Mouse (Mus musculus) forebrain, embryonic 11.5 days (tissue): ENCODE measurements at regions not wholly inside any gene's neighbourhood (a gene's known extent, or its start where the extent isn't known, plus 50 kb on each side); places are given as distances from the start of the nearest gene placed in this dataset.

ENCODE experiments used
- ATAC-seq: fragments of 200-750 bp; cut with Nextera tagmentation; replicated peaks from 2 replicates; pipeline ENCODE4 v1.8.0; 2017; ENCODE audit warnings: moderate TSS enrichment; ENCODE audit not compliant: low FRiP score
- DNase-seq: peaks from one replicate; pipeline ENCODE4 v3.0.0-alpha.2; 2017; ENCODE audit warnings: low spot score
- H3K27ac ChIP-seq: fragments of 300-500 bp; sonication (generic); 2 replicates; pipeline ENCODE4 v1.5.1; 2014; ENCODE audit warnings: low read depth, low read length
- H3K27me3 ChIP-seq: fragments of 300-500 bp; sonication (generic); 2 replicates; pipeline ENCODE4 v1.6.1; 2014; ENCODE audit warnings: mild to moderate bottlenecking, low read length, mixed read lengths; ENCODE audit not compliant: control insufficient read depth, insufficient read depth
- H3K36me3 ChIP-seq: fragments of 300-500 bp; sonication (generic); 2 replicates; pipeline ENCODE4 v1.6.1; 2014; ENCODE audit warnings: mild to moderate bottlenecking, low read length, moderate library complexity, mixed read lengths; ENCODE audit not compliant: control insufficient read depth, insufficient read depth
- H3K4me1 ChIP-seq: fragments of 300-500 bp; sonication (generic); replicated peaks from 2 replicates; pipeline ENCODE4 v1.6.1; 2014; ENCODE audit warnings: low read length, mixed read lengths; ENCODE audit not compliant: control insufficient read depth, insufficient read depth
- H3K4me2 ChIP-seq: fragments of 300-500 bp; sonication (generic); 2 replicates; pipeline ENCODE4 v1.6.1; 2014; ENCODE audit warnings: low read depth, mild to moderate bottlenecking, low read length, moderate library complexity, mixed read lengths; ENCODE audit not compliant: severe bottlenecking
- H3K4me3 ChIP-seq: fragments of 300-500 bp; sonication (generic); 2 replicates; pipeline ENCODE4 v1.5.1; 2014; ENCODE audit warnings: low read depth, low read length
- H3K9ac ChIP-seq: fragments of 300-500 bp; sonication (generic); 2 replicates; pipeline ENCODE4 v1.6.1; 2014; ENCODE audit warnings: low read length
- H3K9me3 ChIP-seq: fragments of 300-500 bp; sonication (generic); 2 replicates; pipeline ENCODE4 v1.6.1; 2016; ENCODE audit warnings: low read length, mixed read lengths; ENCODE audit not compliant: control insufficient read depth
- WGBS: fragments of 180-500 bp; shearing (Covaris S2); extraction: QIAGEN DNeasy Blood & Tissue Kit; methylation state at CpG from one replicate; pipeline ENCODE4 v1.1.7; 2014; 5-methylcytosine and 5-hydroxymethylcytosine counted together

- Histone ChIP-seq H3K4me3 (no peak overlapping the region), H3K36me3 (no peaks in the 10 kb centered on the region), H3K27me3 (no peaks in the 10 kb centered on the region), H3K4me2 (no peak overlapping the region), H3K9ac (no peak overlapping the region), H3K27ac (no peak overlapping the region), H3K9me3 (no peaks in the 10 kb centered on the region), H3K4me1 (no peaks in the 10 kb centered on the region; the same call in 1 of the 2 replicates)
- DNase-seq = no peak
- ATAC-seq = no peak
- WGBS = 80% methylated on average over 4 of the region's 4 CpGs
Measured at GRCm38 (mm10) chr3:149117684-149118056, 127.3 kb upstream of the Adgrl2 start.

- Histone ChIP-seq H3K27ac (no peak overlapping the region), H3K4me2 (no peak overlapping the region), H3K4me1 (no peaks in the 10 kb centered on the region; the same call in 1 of the 2 replicates), H3K4me3 (no peak overlapping the region), H3K27me3 (no peaks in the 10 kb centered on the region), H3K9ac (no peak overlapping the region), H3K36me3 (no peaks in the 10 kb centered on the region), H3K9me3 (no peaks in the 10 kb centered on the region)
- no peak for DNase-seq
- ATAC-seq = no peak
- 79% methylated on average over 6 of the region's 6 CpGs for WGBS
Measured at GRCm38 (mm10) chr3:149117018-149117683, 126.8 kb upstream of the Adgrl2 start.

DNA sequence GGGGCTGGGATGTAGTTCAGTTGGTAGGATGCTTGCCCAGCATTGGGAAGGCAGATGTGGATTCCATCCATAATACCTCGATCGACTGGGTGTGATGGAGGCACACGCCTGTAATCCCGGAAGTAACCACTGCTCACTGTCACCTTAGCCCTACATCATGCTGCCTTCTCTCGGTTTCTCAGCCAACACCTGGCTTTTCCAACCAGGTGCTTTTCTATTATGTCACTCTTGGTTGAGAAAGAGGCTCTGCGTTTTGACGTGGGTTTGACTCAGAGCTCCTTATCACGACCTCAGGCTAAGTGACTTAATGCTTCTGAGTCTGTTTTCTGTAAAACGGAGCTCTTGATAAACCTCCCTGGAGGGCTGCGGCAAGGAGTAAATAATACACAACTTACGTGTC lies 126.2 kb upstream of the Adgrl2 start:
- Histone ChIP-seq H3K4me1 (no peaks in the 10 kb centered on the region; the same call in 1 of the 2 replicates), H3K27me3 (no peaks in the 10 kb centered on the region), H3K9ac (no peak overlapping the region), H3K36me3 (no peaks in the 10 kb centered on the region), H3K27ac (no peak overlapping the region), H3K9me3 (no peaks in the 10 kb centered on the region), H3K4me2 (no peak overlapping the region), H3K4me3 (no peak overlapping the region)
- DNase-seq = no peak
- WGBS = 88% methylated on average over 11 of the region's 11 CpGs
- ATAC-seq = no peak

DNA sequence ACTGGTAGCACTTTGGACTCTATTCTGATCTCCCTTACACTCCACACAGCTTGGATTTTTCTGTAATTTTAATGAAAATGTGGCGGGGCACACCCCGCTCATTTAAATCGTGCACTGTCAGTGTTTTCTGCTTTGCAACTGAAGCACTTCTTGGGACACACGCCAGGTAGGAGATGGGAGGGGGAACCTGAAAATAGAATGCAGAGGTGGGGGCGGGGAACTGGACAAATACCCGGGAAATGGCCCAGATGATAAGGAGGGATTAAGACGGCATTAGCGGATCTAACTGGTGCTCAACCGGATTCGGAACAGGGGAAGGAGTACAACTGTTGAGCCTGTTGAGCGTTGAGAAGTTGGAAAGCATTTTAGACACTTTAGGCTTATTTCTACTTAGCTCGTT lies 125.5 kb upstream of the Adgrl2 start:
- Histone ChIP-seq H3K36me3 (no peaks in the 10 kb centered on the region), H3K9ac (no peak overlapping the region), H3K4me2 (no peak overlapping the region), H3K27me3 (no peaks in the 10 kb centered on the region), H3K4me1 (no peaks in the 10 kb centered on the region; the same call in 1 of the 2 replicates), H3K27ac (no peak overlapping the region), H3K9me3 (no peaks in the 10 kb centered on the region), H3K4me3 (no peak overlapping the region)
- ATAC-seq (no peak), DNase-seq (no peak)
- 71% methylated on average over 12 of the region's 12 CpGs for WGBS

- WGBS = 86% methylated on average over 6 of the region's 6 CpGs
Measured at GRCm38 (mm10) chr3:149112878-149113277, 122.5 kb upstream of the Adgrl2 start.

GRCm38 (mm10) chr3:149111529-149112439 lies 121.4 kb upstream of the Adgrl2 start:
- no peak overlapping the region for H3K9ac ChIP-seq
- WGBS = 64% methylated on average over 19 of the region's 19 CpGs
- no peaks in the 10 kb centered on the region; the same call in 1 of the 2 replicates for H3K27me3 ChIP-seq
- no peaks in the 10 kb centered on the region for H3K36me3 ChIP-seq
- no peak overlapping the region for H3K4me3 ChIP-seq
- H3K9me3 ChIP-seq = no peaks in the 10 kb centered on the region
- no peak for DNase-seq
- H3K4me2 ChIP-seq = no peak overlapping the region
- ATAC-seq = no peak
- H3K27ac ChIP-seq = no peak overlapping the region
- no peaks in the 10 kb centered on the region for H3K4me1 ChIP-seq

More at GRCm38 (mm10) chr3:149112878-149113277, 122.5 kb upstream of the Adgrl2 start:
- no peaks in the 10 kb centered on the region for H3K9me3 ChIP-seq
- H3K4me2 ChIP-seq = no peak overlapping the region
- DNase-seq (peak; percentile 8), ATAC-seq (no peak)
- no peak overlapping the region for H3K9ac ChIP-seq
- H3K36me3 ChIP-seq = no peaks in the 10 kb centered on the region
- H3K27me3 ChIP-seq = no peaks in the 10 kb centered on the region; the same call in 1 of the 2 replicates
- H3K27ac ChIP-seq = no peak overlapping the region
- no peaks in the 10 kb centered on the region; the same call in 1 of the 2 replicates for H3K4me1 ChIP-seq
- no peak overlapping the region for H3K4me3 ChIP-seq

DNA sequence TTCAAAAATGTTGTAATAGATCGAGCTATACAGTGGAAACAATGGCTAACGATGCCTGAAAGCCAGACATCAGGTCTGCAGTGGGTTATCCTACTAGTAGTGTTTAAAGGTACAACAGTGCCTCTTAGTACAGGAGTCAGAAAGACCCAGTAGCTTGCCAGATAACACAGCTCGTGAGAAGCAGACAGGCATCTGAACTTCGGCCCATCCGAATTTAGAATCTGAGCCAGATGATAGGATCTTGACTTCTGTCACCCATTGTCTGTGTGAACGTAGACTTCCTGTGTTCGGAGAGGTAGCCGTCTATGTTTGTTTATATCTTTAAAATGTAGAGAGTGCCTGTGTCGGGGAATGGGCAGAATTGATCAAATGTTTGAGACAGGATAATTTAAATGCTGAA lies 120.5 kb upstream of the Adgrl2 start:
- H3K9me3 ChIP-seq = no peaks in the 10 kb centered on the region
- ATAC-seq = no peak
- H3K36me3 ChIP-seq = no peaks in the 10 kb centered on the region
- 65% methylated on average over 9 of the region's 9 CpGs for WGBS
- no peak overlapping the region for H3K4me3 ChIP-seq
- no peak overlapping the region for H3K9ac ChIP-seq
- no peak for DNase-seq
- no peak overlapping the region for H3K4me2 ChIP-seq
- H3K4me1 ChIP-seq = no peaks in the 10 kb centered on the region
- no peak overlapping the region for H3K27ac ChIP-seq
- no peaks in the 10 kb centered on the region; the same call in 1 of the 2 replicates for H3K27me3 ChIP-seq

- WGBS = 90% methylated on average over 13 of the region's 13 CpGs
- no peaks in the 10 kb centered on the region; the same call in 1 of the 2 replicates for H3K27me3 ChIP-seq
- ATAC-seq (no peak), DNase-seq (no peak)
- H3K4me1 ChIP-seq = no peaks in the 10 kb centered on the region
- H3K36me3 ChIP-seq = no peaks in the 10 kb centered on the region
- H3K27ac ChIP-seq = no peak overlapping the region
- no peak overlapping the region for H3K4me3 ChIP-seq
- no peaks in the 10 kb centered on the region for H3K9me3 ChIP-seq
- no peak overlapping the region for H3K9ac ChIP-seq
- no peak overlapping the region for H3K4me2 ChIP-seq
Measured at GRCm38 (mm10) chr3:149105709-149106450, 115.5 kb upstream of the Adgrl2 start.
